Mouse (Mus musculus) heart, postnatal 25 days (tissue): ENCODE measurements around the gene Cep85l. TPM values are rescaled to one million over a fixed set of nuclear protein-coding genes. Genes with fewer than 3 reads are reported as not detected.

Experiments
- DNase-seq: peaks from one replicate; pipeline ENCODE4 v3.0.0; 2022; ENCODE audit warnings: low spot score
- intact Hi-C: fragments of 180-260 bp; cut with DNase I; formaldehyde crosslinking; loops from one replicate; pipeline ENCODE4 v1.15.1; 2025
- total RNA-seq, 2 experiments: library from RNA; stranded (reverse); gene quantifications; 2 replicates each; pipeline ENCODE4 v1.2.3; 2021

Gene Cep85l
- 10 to 100 TPM; 14.5 to 16.1 TPM for total RNA-seq

GRCm38 (mm10) chr10:53379709-53380106, at the start of gene Cep85l:
Gene Cep85l, minus strand, starts transcription at chr10:53379947.
- DNase-seq = peak; percentile 84
- intact Hi-C loops = loop anchor here (2.0 to 10.0 kb wide), 4 partner anchors 31 to 215 kb away; partner anchors contain the start of gene Asf1a

- intact Hi-C loops = no loop called here
Observed at GRCm38 (mm10) chr10:53428695-53429447, 49.1 kb upstream of the Cep85l start.

GRCm38 (mm10) chr10:53426524-53426923, 46.8 kb upstream of the Cep85l start:
- intact Hi-C loops = no loop called here

More at GRCm38 (mm10) chr10:53428695-53429447, 49.1 kb upstream of the Cep85l start:
- DNase-seq = peak; percentile 46

GRCm38 (mm10) chr10:53423091-53423490, 43.3 kb upstream of the Cep85l start:
- intact Hi-C loops = no loop called here

More at GRCm38 (mm10) chr10:53426524-53426923, 46.8 kb upstream of the Cep85l start:
- DNase-seq = no peak

GRCm38 (mm10) chr10:53422206-53422605, 42.5 kb upstream of the Cep85l start:
- no peak for DNase-seq
- intact Hi-C loops = no loop called here

More at GRCm38 (mm10) chr10:53423091-53423490, 43.3 kb upstream of the Cep85l start:
- DNase-seq = no peak

- intact Hi-C loops = no loop called here
- DNase-seq = no peak
Observed at GRCm38 (mm10) chr10:53421613-53422012, 41.9 kb upstream of the Cep85l start.

- intact Hi-C loops = no loop called here
- no peak for DNase-seq
Observed at GRCm38 (mm10) chr10:53420069-53420468, 40.3 kb upstream of the Cep85l start.

- intact Hi-C loops = no loop called here
Observed at GRCm38 (mm10) chr10:53419139-53419935, 39.6 kb upstream of the Cep85l start.

GRCm38 (mm10) chr10:53417015-53417414, 37.3 kb upstream of the Cep85l start:
- no peak for DNase-seq

More at GRCm38 (mm10) chr10:53419139-53419935, 39.6 kb upstream of the Cep85l start:
- DNase-seq = no peak

GRCm38 (mm10) chr10:53416152-53416712, 36.5 kb upstream of the Cep85l start:
- no peak for DNase-seq
- intact Hi-C loops = no loop called here

More at GRCm38 (mm10) chr10:53417015-53417414, 37.3 kb upstream of the Cep85l start:
- intact Hi-C loops = no loop called here

GRCm38 (mm10) chr10:53415252-53415651, 35.5 kb upstream of the Cep85l start:
- no peak for DNase-seq
- intact Hi-C loops = loop anchor here (2.0 kb wide), 1 partner anchor 20 kb away; no protein-coding TSS in a partner anchor

- intact Hi-C loops = loop anchor here (2.0 kb wide), 1 partner anchor 20 kb away; no protein-coding TSS in a partner anchor
- no peak for DNase-seq
Observed at GRCm38 (mm10) chr10:53414092-53415085, 34.6 kb upstream of the Cep85l start.

- intact Hi-C loops = no loop called here
- no peak for DNase-seq
Observed at GRCm38 (mm10) chr10:53412936-53413335, 33.2 kb upstream of the Cep85l start.

- DNase-seq = no peak
- intact Hi-C loops = no loop called here
Observed at GRCm38 (mm10) chr10:53412165-53412564, 32.4 kb upstream of the Cep85l start.

- intact Hi-C loops = no loop called here
- DNase-seq = no peak
Observed at GRCm38 (mm10) chr10:53410831-53411230, 31.1 kb upstream of the Cep85l start.

- intact Hi-C loops = no loop called here
- DNase-seq = no peak
Observed at GRCm38 (mm10) chr10:53407422-53407821, 27.7 kb upstream of the Cep85l start.

GRCm38 (mm10) chr10:53406845-53407244, 27.1 kb upstream of the Cep85l start:
- no peak for DNase-seq
- intact Hi-C loops = no loop called here

GRCm38 (mm10) chr10:53402293-53402692, 22.5 kb upstream of the Cep85l start:
- no peak for DNase-seq
- intact Hi-C loops = no loop called here

- intact Hi-C loops = loop anchor here (5.0 kb wide), 2 partner anchors 52 to 63 kb away; no protein-coding TSS in a partner anchor
- no peak for DNase-seq
Observed at GRCm38 (mm10) chr10:53399053-53399452, 19.3 kb upstream of the Cep85l start.
